Mouse (Mus musculus) limb, embryonic 11.5 days (tissue): Measurements from ENCODE around the gene Syt2. TPM values are rescaled to one million over a fixed set of nuclear protein-coding genes. Genes with fewer than 3 reads are reported as not detected.
A peak's percentile ranks its signal among the peaks of the same experiment; 100 is the strongest.

ENCODE experiments used
- ATAC-seq: fragments of 200-750 bp; cut with Nextera tagmentation; 2 replicates; pipeline ENCODE4 v1.8.0; 2017; ENCODE audit warnings: low read depth; ENCODE audit not compliant: insufficient number of reproducible peaks, low FRiP score, low TSS enrichment
- DNase-seq: peaks from one replicate; pipeline ENCODE4 v3.0.0-alpha.2; 2015; ENCODE audit warnings: low spot score
- H3K27ac ChIP-seq: fragments of 300-500 bp; sonication (generic); replicated peaks from 2 replicates; pipeline ENCODE4 v1.5.1; 2014; ENCODE audit warnings: low read depth, mild to moderate bottlenecking, low read length
- H3K27me3 ChIP-seq: fragments of 300-500 bp; sonication (generic); 2 replicates; pipeline ENCODE4 v1.6.1; 2014; ENCODE audit warnings: mild to moderate bottlenecking, low read length, mixed read lengths; ENCODE audit not compliant: control insufficient read depth, insufficient read depth
- H3K36me3 ChIP-seq: fragments of 300-500 bp; sonication (generic); 2 replicates; pipeline ENCODE4 v1.6.1; 2014; ENCODE audit warnings: mild to moderate bottlenecking, low read length, moderate library complexity, mixed read lengths; ENCODE audit not compliant: control insufficient read depth, insufficient read depth
- H3K4me1 ChIP-seq: fragments of 300-500 bp; sonication (generic); 2 replicates; pipeline ENCODE4 v1.6.1; 2014; ENCODE audit warnings: low read length, mixed read lengths; ENCODE audit not compliant: control insufficient read depth, insufficient read depth
- H3K4me2 ChIP-seq: fragments of 300-500 bp; sonication (generic); 2 replicates; pipeline ENCODE4 v1.6.1; 2014; ENCODE audit warnings: low read depth, mild to moderate bottlenecking, moderate library complexity; ENCODE audit not compliant: severe bottlenecking
- H3K4me3 ChIP-seq: fragments of 300-500 bp; sonication (generic); 2 replicates; pipeline ENCODE4 v1.5.1; 2014; ENCODE audit warnings: low read depth, low read length
- H3K9ac ChIP-seq: fragments of 300-500 bp; sonication (generic); 2 replicates; pipeline ENCODE4 v1.6.1; 2014; ENCODE audit warnings: mild to moderate bottlenecking, low read length
- H3K9me3 ChIP-seq: fragments of 300-500 bp; sonication (generic); 2 replicates; pipeline ENCODE4 v1.6.1; 2016; ENCODE audit warnings: low read length; ENCODE audit not compliant: control insufficient read depth
- WGBS: fragments of 180-500 bp; shearing (Covaris S2); extraction: QIAGEN DNeasy Blood & Tissue Kit; methylation state at CpG from one replicate; pipeline ENCODE4 v1.1.7; 2014; 5-methylcytosine and 5-hydroxymethylcytosine counted together
- polyA plus RNA-seq: library from polyadenylated mRNA; unstranded; fragments of >200 nt; fragmentation: Nextera tagmentation; extraction: Ambion mirVana; gene quantifications from 2 replicates; pipeline ENCODE4 v1.2.1, GENCODE M21; 2014

Syt2 gene
- polyA plus RNA-seq, 1 experiment from 2014 or later: 0.28 TPM

- peaks cover 10% of the 10 kb centered on the region for H3K4me1 ChIP-seq
- no peak overlapping the region for H3K27ac ChIP-seq
- ATAC-seq: no peak
- 13% methylated on average over 26 of the region's 26 CpGs for WGBS
- no peaks in the 10 kb centered on the region for H3K9me3 ChIP-seq
- no peaks in the 10 kb centered on the region for H3K36me3 ChIP-seq
- peaks cover 43% of the 10 kb centered on the region for H3K27me3 ChIP-seq
- H3K4me3 ChIP-seq: peak overlapping the region; percentile 48
- peak overlapping the region; percentile 99 for H3K4me2 ChIP-seq
- peak; percentile 42 for DNase-seq
- H3K9ac ChIP-seq: peak overlapping the region; percentile 57
Measured at GRCm38 (mm10) chr1:134709411-134710306, 63.2 kb downstream of the Syt2 start.

GRCm38 (mm10) chr1:134711061-134711460, 64.6 kb downstream of the Syt2 start:
- WGBS: 70% methylated on average over 7 of the region's 7 CpGs
- no peak for ATAC-seq

GRCm38 (mm10) chr1:134711653-134712052, 65.2 kb downstream of the Syt2 start:
- Histone ChIP-seq H3K36me3 (no peaks in the 10 kb centered on the region), H3K4me1 (peaks cover 10% of the 10 kb centered on the region), H3K9me3 (no peaks in the 10 kb centered on the region), H3K9ac (no peak overlapping the region), H3K4me2 (no peak overlapping the region), H3K4me3 (no peak overlapping the region), H3K27ac (no peak overlapping the region), H3K27me3 (peaks cover 42% of the 10 kb centered on the region)
- no peak for DNase-seq
- WGBS: 80% methylated on average over 5 of the region's 5 CpGs
- no peak for ATAC-seq

More at GRCm38 (mm10) chr1:134711061-134711460, 64.6 kb downstream of the Syt2 start:
- Histone ChIP-seq H3K36me3 (no peaks in the 10 kb centered on the region), H3K4me1 (peaks cover 10% of the 10 kb centered on the region), H3K4me3 (no peak overlapping the region), H3K9me3 (no peaks in the 10 kb centered on the region), H3K4me2 (no peak overlapping the region), H3K27ac (no peak overlapping the region), H3K27me3 (peaks cover 43% of the 10 kb centered on the region), H3K9ac (no peak overlapping the region)
- no peak for DNase-seq

- no peak for DNase-seq
- ATAC-seq: no peak
- Histone ChIP-seq H3K4me3 (no peak overlapping the region), H3K4me2 (no peak overlapping the region), H3K27ac (no peak overlapping the region), H3K36me3 (no peaks in the 10 kb centered on the region), H3K9ac (no peak overlapping the region), H3K4me1 (peaks cover 10% of the 10 kb centered on the region), H3K9me3 (no peaks in the 10 kb centered on the region), H3K27me3 (peaks cover 32% of the 10 kb centered on the region)
- 84% methylated on average over 9 of the region's 9 CpGs for WGBS
Measured at GRCm38 (mm10) chr1:134712781-134713299, 66.4 kb downstream of the Syt2 start.

GRCm38 (mm10) chr1:134713421-134713969, 67.0 kb downstream of the Syt2 start:
- H3K4me2 ChIP-seq: no peak overlapping the region
- no peaks in the 10 kb centered on the region for H3K36me3 ChIP-seq
- no peaks in the 10 kb centered on the region for H3K9me3 ChIP-seq
- DNase-seq (no peak), ATAC-seq (no peak)
- peaks cover 9% of the 10 kb centered on the region for H3K4me1 ChIP-seq
- no peak overlapping the region for H3K4me3 ChIP-seq
- H3K27ac ChIP-seq: no peak overlapping the region
- 31% methylated on average over 11 of the region's 11 CpGs for WGBS
- H3K27me3 ChIP-seq: peaks cover 27% of the 10 kb centered on the region
- H3K9ac ChIP-seq: no peak overlapping the region

- H3K9me3 ChIP-seq: no peaks in the 10 kb centered on the region
- WGBS: 73% methylated on average over 8 of the region's 8 CpGs
- DNase-seq (no peak), ATAC-seq (no peak)
- H3K9ac ChIP-seq: no peak overlapping the region
- H3K4me3 ChIP-seq: no peak overlapping the region
- H3K4me1 ChIP-seq: peaks cover 3% of the 10 kb centered on the region
- no peaks in the 10 kb centered on the region for H3K36me3 ChIP-seq
- peaks cover 20% of the 10 kb centered on the region for H3K27me3 ChIP-seq
- H3K4me2 ChIP-seq: no peak overlapping the region
- H3K27ac ChIP-seq: no peak overlapping the region
Measured at GRCm38 (mm10) chr1:134714166-134714565, 67.7 kb downstream of the Syt2 start.

GRCm38 (mm10) chr1:134715092-134715491, 68.6 kb downstream of the Syt2 start:
- Histone ChIP-seq H3K36me3 (no peaks in the 10 kb centered on the region), H3K9ac (no peak overlapping the region), H3K27ac (no peak overlapping the region), H3K4me2 (no peak overlapping the region), H3K4me1 (no peaks in the 10 kb centered on the region), H3K9me3 (no peaks in the 10 kb centered on the region), H3K27me3 (peaks cover 11% of the 10 kb centered on the region), H3K4me3 (no peak overlapping the region)
- no peak for ATAC-seq
- 63% methylated on average over 5 of the region's 5 CpGs for WGBS
- no peak for DNase-seq

- H3K36me3 ChIP-seq: no peaks in the 10 kb centered on the region
- H3K9ac ChIP-seq: no peak overlapping the region
- no peaks in the 10 kb centered on the region for H3K27me3 ChIP-seq
- DNase-seq: no peak
- H3K27ac ChIP-seq: no peak overlapping the region
- no peak overlapping the region for H3K4me3 ChIP-seq
- ATAC-seq: no peak
- H3K4me2 ChIP-seq: no peak overlapping the region
- no peaks in the 10 kb centered on the region for H3K9me3 ChIP-seq
- no peaks in the 10 kb centered on the region for H3K4me1 ChIP-seq
- 67% methylated on average over 12 of the region's 12 CpGs for WGBS
Measured at GRCm38 (mm10) chr1:134719718-134720304, 73.3 kb downstream of the Syt2 start.
